In the genomic region with DNA sequence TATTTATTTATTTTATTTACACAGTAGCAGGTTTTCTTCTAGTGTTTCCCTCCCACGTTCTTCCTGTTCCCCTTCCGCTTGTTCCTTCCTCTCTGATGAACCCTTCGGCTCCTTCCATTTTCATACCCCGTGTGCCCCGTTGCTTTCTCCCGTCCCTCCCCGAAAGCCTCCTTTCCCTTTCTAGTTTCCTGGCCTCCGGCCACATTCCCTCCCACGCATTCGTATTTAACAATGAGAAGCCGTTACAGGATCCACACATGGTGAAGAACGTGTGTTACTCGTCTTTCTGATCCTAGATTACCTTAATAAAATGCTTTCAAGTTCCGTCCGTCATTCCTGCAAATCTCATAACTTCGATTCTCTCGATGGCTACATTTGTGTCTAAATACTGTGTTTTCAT, we compare ENCODE assay signal across 16 mouse cellular contexts. TPM values are rescaled to one million over a fixed set of nuclear protein-coding genes. Genes with fewer than 3 reads are reported as not detected.
DNase-seq lines count a peak whose midpoint lies in the region; ATAC-seq and TF ChIP-seq lines count a peak whose summit lies in the region.
"Had no signal": no experiment of that assay in that cellular context is flagged by ENCODE, and none has a peak within 500 bp of the region (broad histone marks: within the 10 kb centered on the region; RNA-seq: fewer than 3 reads in every experiment).

No protein-coding gene starts in this region.

- H3K4me2 ChIP-seq in liver, postnatal 0 days (ENCODE audit: low read depth, low read length) = no peak overlapping the region
- H3K4me2 ChIP-seq: embryonic facial prominence, embryonic 15.5 days; heart, embryonic 13.5 days; liver, embryonic 15.5 days; midbrain, embryonic 11.5 days had no signal

- ATAC-seq in liver, postnatal 0 days = no peak
- ATAC-seq: forebrain, embryonic 16.5 days; inflammation-experienced regulatory T-cells, adult 6 months had no signal

- H3K9ac ChIP-seq in liver, postnatal 0 days (replicated peaks) = no peak overlapping the region
- H3K9ac ChIP-seq: embryonic facial prominence, embryonic 15.5 days; heart, embryonic 13.5 days; liver, embryonic 15.5 days had no signal

- no peak overlapping the region for H3K27ac ChIP-seq in embryonic facial prominence, embryonic 10.5 days (replicated peaks)
- no peak overlapping the region for H3K27ac ChIP-seq in liver, postnatal 0 days (ENCODE audit: low read depth)
- H3K27ac ChIP-seq: embryonic facial prominence, embryonic 15.5 days; heart, embryonic 13.5 days; limb, embryonic 10.5 days; liver, embryonic 15.5 days had no signal

- 0 out of 2 replicates have a peak, but pooled peaks cover 5% of the 10 kb centered on the region for H3K27me3 ChIP-seq in embryonic facial prominence, embryonic 10.5 days (replicated peaks; ENCODE audit: low read depth, poor library complexity, severe bottlenecking)
- H3K27me3 ChIP-seq in liver, postnatal 0 days (ENCODE audit: insufficient read depth, low read length) = no peaks in the 10 kb centered on the region
- H3K27me3 ChIP-seq: embryonic facial prominence, embryonic 15.5 days; heart, embryonic 13.5 days had no signal

- TF ChIP-seq EP300 in liver, postnatal 0 days (IDR thresholded peaks at IDR 0.05; ENCODE audit: low read depth) = no peak

- no peak overlapping the region for H3K4me3 ChIP-seq in embryonic facial prominence, embryonic 10.5 days
- H3K4me3 ChIP-seq in liver, postnatal 0 days (ENCODE audit: low read depth, low read length) = no peak overlapping the region
- H3K4me3 ChIP-seq: embryonic facial prominence, embryonic 15.5 days; heart, embryonic 13.5 days; limb, embryonic 10.5 days; liver, embryonic 15.5 days had no signal

- DNase-seq in gastrocnemius, postnatal 10 days = peak; percentile 42
- no peak for DNase-seq in gastrocnemius, postnatal 25 days
- DNase-seq in lung, adult 18-20 months = peak; percentile 7 to 24
- DNase-seq in lung, postnatal 25 days (ENCODE audit: low spot score) = no peak
- DNase-seq in heart, postnatal 4 days = peak; percentile 72
- DNase-seq in lung, postnatal 4 days = peak; percentile 36 to 46
- no peak for DNase-seq in embryonic facial prominence, embryonic 10.5 days (ENCODE audit: low spot score)
- no peak for DNase-seq in liver, postnatal 0 days
- DNase-seq: thymus, adult 2 months had no signal

- WGBS in embryonic facial prominence, embryonic 10.5 days = 90% methylated on average over 17 of the region's 17 CpGs
- WGBS in liver, postnatal 0 days (ENCODE audit: insufficient replicate concordance) = 71% methylated on average over 17 of the region's 17 CpGs

- no peak for TF ChIP-seq CTCF in liver, postnatal 0 days (IDR thresholded peaks at IDR 0.05; ENCODE audit: low read depth)

- H3K9me3 ChIP-seq in embryonic facial prominence, embryonic 10.5 days = no peaks in the 10 kb centered on the region
- H3K9me3 ChIP-seq in liver, postnatal 0 days (ENCODE audit: low read length) = no peaks in the 10 kb centered on the region
- H3K9me3 ChIP-seq: embryonic facial prominence, embryonic 15.5 days; heart, embryonic 13.5 days; limb, embryonic 10.5 days; liver, embryonic 15.5 days had no signal

- H3K4me1 ChIP-seq in embryonic facial prominence, embryonic 10.5 days = no peaks in the 10 kb centered on the region
- peaks cover 8% of the 10 kb centered on the region; the same call in 1 of the 2 replicates for H3K4me1 ChIP-seq in liver, postnatal 0 days (ENCODE audit: insufficient read depth)
- H3K4me1 ChIP-seq: embryonic facial prominence, embryonic 15.5 days; limb, embryonic 10.5 days had no signal

- no peaks in the 10 kb centered on the region for H3K36me3 ChIP-seq in embryonic facial prominence, embryonic 10.5 days (replicated peaks)
- H3K36me3 ChIP-seq in liver, postnatal 0 days (replicated peaks; ENCODE audit: insufficient read depth, low read length) = no peaks in the 10 kb centered on the region
- H3K36me3 ChIP-seq: embryonic facial prominence, embryonic 15.5 days; heart, embryonic 13.5 days; limb, embryonic 10.5 days; liver, embryonic 15.5 days had no signal

RNA-seq across cellular contexts. Expression of gene Zdhhc17, which starts 4.5 kb away (rescaled TPM):
- total RNA-seq in gastrocnemius, postnatal 10 days (2021) = 10 to 100 TPM; 22.4 to 29.1 TPM
- total RNA-seq in gastrocnemius, postnatal 25 days (2021) = 10 to 100 TPM; 18.3 to 18.8 TPM
- 10 to 100 TPM; 24.9 to 25.8 TPM for total RNA-seq in heart, postnatal 4 days (2021)
- 28.1 and 29.3 TPM in 2 replicates for polyA plus RNA-seq in embryonic facial prominence, embryonic 10.5 days (2016; fragmentation: Nextera tagmentation; extraction: Ambion mirVana)
- 4.1 and 4.9 TPM in 2 replicates for polyA plus RNA-seq in liver, postnatal 0 days (2015; fragmentation: Nextera tagmentation; extraction: Ambion mirVana)

Comparison
In these comparisons a context has a peak if more than half of its experiments do, and no peak if none do; other contexts are left out.
1. DNase-seq: peak in gastrocnemius, postnatal 10 days (single experiment), lung, adult 18-20 months (2 of 2), heart, postnatal 4 days (single experiment) and lung, postnatal 4 days (2 of 2); none in gastrocnemius, postnatal 25 days (single experiment), lung, postnatal 25 days (single experiment), embryonic facial prominence, embryonic 10.5 days (single experiment) and liver, postnatal 0 days (single experiment).